Mouse (Mus musculus) layer of hippocampus, adult 11-12 months (tissue): Measurements from ENCODE around the gene Mtss1l.

Source experiments
- DNase-seq: peaks from one replicate; pipeline ENCODE4 v3.0.0; 2022; ENCODE audit warnings: low spot score

Gene Mtss1l

DNA sequence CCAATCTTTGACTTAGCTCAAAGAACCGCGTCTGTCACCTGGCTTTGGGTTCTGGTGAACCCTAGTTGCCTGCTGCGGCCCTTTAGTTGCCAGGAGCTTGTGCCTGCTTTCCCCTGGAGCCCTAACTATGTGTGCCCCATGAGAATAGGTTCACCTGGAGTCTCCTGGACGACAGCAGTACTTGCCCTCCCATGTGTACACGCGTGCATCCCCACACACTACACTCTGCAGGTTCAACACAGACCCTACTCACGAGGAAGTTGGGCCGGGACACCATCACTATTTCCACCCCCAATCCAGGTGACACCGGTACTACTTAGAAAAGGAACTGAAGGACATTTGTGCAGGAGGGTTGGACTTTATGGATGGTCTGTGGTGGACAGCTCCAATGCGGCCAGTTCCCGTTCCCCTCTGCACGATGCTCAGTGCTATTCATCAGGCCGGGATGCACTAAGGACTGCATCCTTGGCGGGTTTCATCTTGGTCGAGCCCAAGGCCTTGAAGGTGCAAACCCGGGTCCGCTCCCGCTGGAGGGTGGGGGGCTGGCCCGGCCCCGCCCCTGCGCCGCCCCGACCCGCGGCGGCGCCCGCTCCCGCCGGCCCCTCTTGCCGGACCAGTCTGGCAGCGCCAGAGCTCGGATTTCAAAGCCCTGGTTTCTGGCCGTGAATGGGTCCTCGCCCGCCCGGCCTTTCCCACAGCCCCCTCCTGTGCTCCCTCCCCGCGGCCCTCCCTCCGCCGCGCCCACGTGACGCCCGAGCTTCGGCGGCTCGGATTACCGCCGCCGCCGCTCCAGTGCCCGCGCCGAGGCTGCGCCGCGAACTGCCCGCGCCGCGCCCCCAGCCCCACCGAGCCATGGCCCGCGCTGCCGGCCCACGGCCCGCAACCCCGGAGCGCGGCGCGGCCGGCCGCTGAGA lies at the start of gene Mtss1l:
TSS of gene Mtss1l (plus strand) at position 792 of the 914 bp plus-strand sequence.
- DNase-seq = peak; percentile 76

DNA sequence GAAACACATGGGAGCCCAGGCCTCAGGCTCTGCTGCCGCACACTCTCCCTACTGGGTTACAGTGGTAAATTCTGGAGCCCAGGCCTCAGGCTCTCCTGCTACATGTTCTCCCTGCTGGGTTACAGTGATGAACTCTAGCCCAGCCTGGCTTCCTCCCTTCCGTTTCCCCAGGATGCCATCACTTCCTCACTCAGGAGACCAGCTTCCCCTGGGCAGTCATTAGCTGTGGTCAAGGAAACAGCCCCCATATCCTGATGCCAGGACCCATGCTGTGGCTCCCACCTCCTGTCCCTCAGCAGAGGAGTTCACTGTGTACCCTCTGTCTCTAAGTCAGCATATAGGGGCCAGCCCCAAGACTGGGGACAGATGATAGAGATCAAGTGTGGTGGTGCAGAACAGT lies 49.1 kb upstream of the Mtss1l start:
- no peak for DNase-seq

DNA sequence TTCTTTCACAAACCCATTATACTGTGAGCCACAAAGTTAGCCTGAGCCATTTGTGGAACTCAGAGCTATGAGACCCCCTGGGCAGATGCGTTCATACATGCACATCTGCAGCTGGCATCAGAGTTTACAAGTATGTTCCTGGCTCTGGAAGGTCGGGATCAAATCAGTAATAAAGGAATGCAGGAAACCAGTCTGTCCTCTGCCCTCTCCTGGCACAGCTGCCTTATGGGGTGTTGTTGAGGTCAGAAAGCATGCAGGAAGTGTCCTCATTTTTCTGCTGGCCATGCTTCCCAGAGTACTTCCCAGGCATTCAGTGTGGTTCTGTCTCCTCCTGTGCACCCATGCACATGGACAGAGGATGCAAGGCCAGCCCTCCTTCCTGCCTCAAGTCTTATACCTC lies 48.1 kb upstream of the Mtss1l start:
- no peak for DNase-seq

DNA sequence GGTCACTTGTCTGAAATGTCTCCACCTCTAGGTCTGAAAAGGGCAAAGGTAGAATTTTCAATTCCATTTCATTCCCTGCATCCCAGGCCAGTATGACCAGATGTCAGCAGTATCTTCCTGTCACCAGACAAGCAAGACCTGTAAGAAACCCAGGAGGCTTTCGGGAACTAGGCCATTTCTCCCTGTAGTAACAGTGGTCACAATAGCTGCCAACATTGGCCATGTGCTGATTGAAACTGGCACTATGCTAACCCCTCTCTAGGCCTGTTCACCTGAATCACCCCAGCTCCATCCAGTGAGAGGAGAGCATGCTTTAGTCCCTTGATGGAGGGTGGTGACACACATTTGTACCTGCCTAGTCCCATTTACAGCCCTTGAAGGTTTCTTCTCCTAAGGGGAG lies 46.7 kb upstream of the Mtss1l start:
- no peak for DNase-seq

GRCm38 (mm10) chr8:110676702-110677101 lies 44.6 kb upstream of the Mtss1l start:
- DNase-seq = no peak

DNA sequence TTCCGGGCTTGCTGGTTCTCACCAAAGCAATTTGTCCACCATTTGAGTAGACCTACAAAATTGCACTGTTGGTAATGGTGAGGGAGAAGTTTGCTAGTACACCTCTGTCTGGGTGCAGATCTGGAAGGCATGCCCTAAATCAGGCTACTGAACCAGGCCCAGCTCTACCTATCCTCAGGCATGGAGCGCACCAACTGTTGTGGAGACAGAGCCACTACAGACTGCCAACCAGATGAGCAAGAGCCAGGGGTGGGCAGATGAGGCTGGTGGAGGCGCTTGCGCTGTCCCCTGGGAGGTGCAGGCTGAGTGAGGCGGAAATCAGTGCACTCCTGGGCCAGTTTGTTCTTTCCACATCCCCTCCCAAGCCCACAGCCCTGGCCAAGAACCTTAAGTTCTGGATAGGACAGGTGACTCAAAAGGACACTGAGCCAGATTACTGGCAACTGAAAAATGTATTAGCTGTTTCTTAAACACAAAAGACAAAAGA lies 44.1 kb upstream of the Mtss1l start:
- DNase-seq = no peak

GRCm38 (mm10) chr8:110678989-110679388 lies 42.3 kb upstream of the Mtss1l start:
- DNase-seq = no peak

DNA sequence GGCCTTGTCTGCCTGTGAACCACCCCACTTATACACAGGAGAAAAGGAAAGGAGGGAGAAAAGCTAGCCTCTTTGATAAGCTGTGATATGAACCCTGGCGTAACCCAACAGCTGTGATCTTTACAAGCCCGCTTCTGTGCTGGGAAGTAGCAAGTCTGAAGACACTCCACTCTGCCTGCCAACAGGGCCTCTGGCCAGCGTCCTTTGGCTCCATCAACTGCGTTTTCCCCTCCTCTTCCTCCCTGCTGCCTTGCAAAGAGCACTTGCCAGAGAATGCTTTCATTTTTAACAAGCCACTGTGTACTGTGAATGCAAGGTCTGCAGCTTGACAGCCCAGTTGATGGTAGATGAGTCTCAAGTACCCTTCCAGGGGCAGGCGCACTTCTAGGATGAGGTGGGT lies 33.5 kb upstream of the Mtss1l start:
- peak; percentile 68 for DNase-seq

DNA sequence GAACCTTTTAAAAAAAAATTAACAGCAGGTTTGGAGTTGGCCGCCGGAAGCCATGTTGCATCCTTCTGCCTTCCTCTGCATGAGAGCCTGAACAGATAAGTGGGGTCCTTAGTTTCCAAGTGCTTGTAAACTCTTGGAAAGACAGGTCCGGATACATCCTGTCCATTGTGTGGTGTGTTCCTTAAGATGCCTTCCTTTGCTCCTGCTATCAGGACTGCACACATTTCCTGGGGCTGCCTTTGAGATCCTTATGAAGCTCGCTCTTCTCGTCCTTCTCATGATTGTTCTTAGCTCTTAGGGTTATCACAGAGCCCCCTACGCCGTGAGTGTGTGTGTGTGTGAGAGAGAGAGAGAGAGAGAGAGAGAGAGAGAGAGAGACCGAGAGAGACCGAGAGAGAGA lies 31.3 kb upstream of the Mtss1l start:
- no peak for DNase-seq

DNA sequence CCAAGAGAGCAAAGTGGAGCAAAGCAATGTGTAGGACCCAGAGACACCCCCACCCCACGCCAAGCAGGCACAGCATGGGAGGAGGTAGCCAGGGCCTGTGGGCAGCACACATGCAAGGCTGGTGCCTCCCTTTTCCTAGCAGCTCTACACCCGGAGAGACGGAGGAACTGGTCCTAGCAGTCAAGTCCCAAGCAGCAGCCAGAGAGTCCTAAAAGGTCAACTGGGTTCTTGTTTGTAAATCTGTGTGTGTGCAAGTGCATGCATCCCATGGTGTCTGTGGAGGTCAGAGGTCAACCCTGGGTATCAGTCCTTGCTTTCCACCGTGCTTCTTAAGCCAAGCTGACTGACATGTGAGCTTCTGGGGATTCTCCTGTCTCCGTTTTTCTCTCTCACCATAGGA lies 27.1 kb upstream of the Mtss1l start:
- no peak for DNase-seq

DNA sequence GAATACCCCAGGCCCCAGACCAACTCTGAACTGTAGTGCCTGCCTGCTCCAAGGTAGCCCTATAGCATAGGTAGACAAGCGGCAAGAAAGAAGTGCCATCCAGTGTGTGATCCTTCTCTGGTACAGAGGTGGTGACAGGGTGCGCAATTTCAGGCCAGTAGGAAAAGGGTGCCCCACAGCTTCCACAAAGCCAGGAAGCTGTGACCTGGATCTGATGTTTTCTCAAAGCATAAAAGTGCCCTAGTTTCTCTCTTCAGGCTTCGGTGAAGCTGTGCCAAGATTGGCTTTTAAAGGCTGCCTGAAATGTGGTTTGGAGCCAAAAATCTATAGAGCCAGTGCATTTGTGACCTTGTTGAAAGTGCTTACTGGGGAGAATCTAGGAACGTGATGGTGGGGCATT lies 26.4 kb upstream of the Mtss1l start:
- DNase-seq = no peak

- no peak for DNase-seq
These were observed 25.8 kb upstream of the Mtss1l start for GRCm38 (mm10) chr8:110695431-110695830.

- no peak for DNase-seq
These were observed 25.2 kb upstream of the Mtss1l start for GRCm38 (mm10) chr8:110696051-110696450.

DNA sequence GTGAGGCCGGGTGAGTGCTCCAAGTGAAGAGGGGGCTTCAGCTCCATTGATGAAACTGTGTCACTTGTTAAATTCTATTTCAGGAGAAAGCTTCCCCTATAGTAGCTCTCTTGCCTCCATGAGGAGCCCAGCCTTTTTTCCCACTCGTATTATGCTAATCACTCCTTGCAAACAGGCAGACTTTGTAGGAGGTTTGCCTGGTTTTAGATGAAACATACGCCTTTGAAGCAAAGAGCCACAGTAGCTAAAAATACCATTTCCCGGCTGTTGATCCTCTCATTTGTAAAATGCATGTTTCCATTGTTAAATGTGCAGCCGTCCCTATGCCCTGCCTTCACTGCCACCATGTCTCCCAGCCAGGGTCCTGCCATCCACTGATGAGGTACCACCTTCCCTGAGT lies 23.7 kb upstream of the Mtss1l start:
- no peak for DNase-seq

DNA sequence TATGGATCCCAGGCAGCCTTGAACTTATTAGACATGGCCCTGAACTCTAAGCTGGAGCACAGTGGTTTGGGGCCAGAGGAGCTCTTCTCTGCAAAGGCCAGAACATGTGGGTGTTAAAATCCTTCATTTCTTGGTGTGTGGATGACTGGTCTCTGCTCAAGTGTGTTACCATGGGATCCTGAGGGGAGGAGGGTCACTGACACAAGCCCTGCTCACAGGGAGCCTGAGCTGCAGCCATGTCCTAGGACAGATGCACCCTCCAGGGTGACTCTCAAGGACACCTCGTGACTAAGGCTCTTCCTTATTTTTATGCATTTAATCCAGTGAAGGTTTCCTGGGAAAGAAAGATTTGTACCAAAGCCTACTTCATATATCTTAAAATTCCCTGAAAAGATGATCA lies 23.2 kb upstream of the Mtss1l start:
- no peak for DNase-seq

- DNase-seq = no peak
These were observed 21.8 kb upstream of the Mtss1l start for GRCm38 (mm10) chr8:110699501-110699900.

DNA sequence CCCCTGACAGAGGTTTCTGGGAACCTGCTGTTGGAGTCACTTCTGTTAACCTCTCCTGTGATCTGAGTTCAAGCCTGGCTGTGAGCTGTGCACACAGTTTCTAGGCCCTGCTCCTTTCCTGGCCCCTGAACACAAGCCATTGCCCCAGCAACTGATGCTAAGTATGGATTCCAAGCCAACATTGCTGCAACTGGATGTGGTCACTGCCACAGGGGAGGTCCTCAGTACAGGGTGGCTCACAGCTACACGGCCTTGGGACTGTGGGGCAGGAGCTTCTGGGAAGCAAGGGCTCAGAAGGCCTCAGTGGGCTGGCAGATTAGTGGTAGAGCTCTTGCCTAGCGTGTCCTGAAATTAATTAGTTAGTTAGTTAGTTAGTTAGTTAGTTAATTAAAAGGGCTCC lies 20.7 kb upstream of the Mtss1l start:
- no peak for DNase-seq

GRCm38 (mm10) chr8:110702636-110703459 lies 18.4 kb upstream of the Mtss1l start:
- DNase-seq = no peak

DNA sequence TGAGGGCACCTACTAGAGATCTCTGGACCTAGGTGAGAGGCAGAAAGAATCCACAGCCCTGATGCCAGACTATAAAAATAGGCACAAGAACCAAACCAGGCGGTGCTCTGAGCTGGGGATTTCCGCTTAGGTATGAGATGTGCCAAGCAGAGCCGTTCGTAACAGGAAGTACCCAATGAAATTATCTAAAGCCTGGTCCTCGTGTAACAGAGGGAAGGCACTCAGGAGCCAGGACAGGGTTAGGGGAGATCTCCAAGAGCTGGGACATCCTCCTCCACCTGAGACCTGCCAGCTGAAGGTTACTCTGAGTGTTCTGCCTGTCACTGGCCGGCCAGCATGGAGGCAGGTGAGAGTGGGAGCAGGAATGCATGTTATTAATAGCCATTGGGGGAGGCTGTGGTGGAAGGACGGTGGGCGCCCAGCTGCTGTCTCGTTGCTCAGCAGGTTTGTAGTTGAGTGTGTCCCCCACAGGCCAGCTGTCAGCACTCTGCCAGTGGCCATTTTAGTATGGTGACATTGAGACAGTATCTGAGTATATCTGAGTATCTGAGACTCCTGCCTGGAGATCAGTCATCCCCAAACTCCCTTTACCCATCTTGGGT lies 17.7 kb upstream of the Mtss1l start:
- DNase-seq = no peak

GRCm38 (mm10) chr8:110704103-110704502 lies 17.2 kb upstream of the Mtss1l start:
- no peak for DNase-seq

DNA sequence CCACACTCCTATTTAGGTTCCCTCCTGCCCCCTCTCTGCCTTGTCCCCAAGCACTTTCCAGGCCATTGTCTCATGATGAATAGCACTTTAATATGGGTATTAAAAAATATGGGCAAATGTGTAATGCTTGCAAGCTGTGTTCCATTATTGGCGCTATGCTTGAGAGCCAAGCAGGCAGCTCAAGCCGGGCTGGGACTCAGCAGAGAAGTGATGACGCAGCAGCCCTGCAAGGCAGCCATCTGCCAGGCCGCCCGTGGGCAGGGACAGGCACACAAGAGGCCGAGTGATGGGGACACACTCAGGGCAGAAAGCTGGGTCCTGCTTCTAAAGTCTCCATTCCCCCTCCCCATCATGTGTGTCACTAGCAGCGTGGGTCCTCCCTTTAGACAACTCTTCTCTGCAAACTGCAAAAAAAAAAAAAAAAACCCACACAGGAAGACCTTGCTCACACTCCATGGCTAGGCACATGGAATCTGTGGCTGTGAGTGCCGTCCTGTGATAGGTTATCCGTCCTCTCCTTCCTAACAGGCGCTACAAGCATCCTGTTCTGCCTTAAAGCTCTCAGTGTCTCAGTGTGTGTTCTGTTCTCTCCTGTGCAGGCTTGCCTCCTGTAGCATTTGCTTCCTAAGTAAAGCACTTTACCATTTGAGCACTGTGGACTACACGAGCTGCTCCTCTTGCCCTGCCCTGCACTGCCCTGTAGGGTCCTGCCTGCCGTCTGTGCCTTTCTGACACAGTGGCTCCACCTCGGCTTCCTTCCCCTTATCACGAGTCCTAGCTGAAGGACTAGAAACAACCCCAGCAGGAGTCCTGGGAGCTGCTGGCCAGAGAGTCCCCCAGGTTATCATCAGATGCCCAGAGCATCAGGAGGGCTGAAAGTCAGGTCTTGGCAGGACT lies 15.6 kb upstream of the Mtss1l start:
- DNase-seq = peak; percentile 70
